Mouse (Mus musculus) midbrain, embryonic 14.5 days (tissue): Measurements from ENCODE around the gene Prrc2a. TPM values are rescaled to one million over a fixed set of nuclear protein-coding genes. Genes with fewer than 3 reads are reported as not detected.
A peak's percentile ranks its signal among the peaks of the same experiment; 100 is the strongest.

ENCODE experiments used
- ATAC-seq: fragments of 200-750 bp; cut with Nextera tagmentation; 2 replicates; pipeline ENCODE4 v1.8.0; 2017; ENCODE audit warnings: moderate number of reproducible peaks, moderate library complexity; ENCODE audit not compliant: low FRiP score, low TSS enrichment
- DNase-seq: peaks from one replicate; pipeline ENCODE4 v3.0.0-alpha.2; 2015
- H3K27ac ChIP-seq: fragments of 300-500 bp; sonication (generic); replicated peaks from 2 replicates; pipeline ENCODE4 v1.5.1; 2014; ENCODE audit warnings: mild to moderate bottlenecking, low read depth, low read length, moderate library complexity
- H3K27me3 ChIP-seq: fragments of 300-500 bp; sonication (generic); 2 replicates; pipeline ENCODE4 v1.6.1; 2014; ENCODE audit warnings: low read length, control low read depth, mixed read lengths; ENCODE audit not compliant: control insufficient read depth, insufficient read depth
- H3K36me3 ChIP-seq: fragments of 300-500 bp; sonication (generic); 2 replicates; pipeline ENCODE4 v1.6.1; 2014; ENCODE audit warnings: low read length, control low read depth; ENCODE audit not compliant: control insufficient read depth, insufficient read depth
- H3K4me1 ChIP-seq: fragments of 300-500 bp; sonication (generic); 2 replicates; pipeline ENCODE4 v1.6.1; 2014; ENCODE audit warnings: mild to moderate bottlenecking, antibody characterized with exemption, low read length, control low read depth; ENCODE audit not compliant: control insufficient read depth, insufficient read depth
- H3K4me2 ChIP-seq: fragments of 300-500 bp; sonication (generic); 2 replicates; pipeline ENCODE4 v1.6.1; 2014; ENCODE audit warnings: mild to moderate bottlenecking, low read length, moderate library complexity
- H3K4me3 ChIP-seq: fragments of 300-500 bp; sonication (generic); replicated peaks from 2 replicates; pipeline ENCODE4 v1.5.1; 2014; ENCODE audit warnings: low read depth, low read length
- H3K9ac ChIP-seq: fragments of 300-500 bp; sonication (generic); replicated peaks from 2 replicates; pipeline ENCODE4 v1.6.1; 2014; ENCODE audit warnings: mild to moderate bottlenecking, low read length, moderate library complexity
- H3K9me3 ChIP-seq: fragments of 300-500 bp; sonication (generic); 2 replicates; pipeline ENCODE4 v1.6.1; 2016; ENCODE audit warnings: low read length, control low read depth, mixed read lengths; ENCODE audit not compliant: control insufficient read depth
- WGBS: fragments of 180-500 bp; shearing (Covaris S2); extraction: QIAGEN DNeasy Blood & Tissue Kit; methylation state at CpG from one replicate; pipeline ENCODE4 v1.1.7; 2014; 5-methylcytosine and 5-hydroxymethylcytosine counted together
- polyA plus RNA-seq: library from polyadenylated mRNA; unstranded; fragments of >200 nt; fragmentation: Nextera tagmentation; extraction: Ambion mirVana; gene quantifications from 2 replicates; pipeline ENCODE4 v1.2.1, GENCODE M21; 2014

The Prrc2a gene
- polyA plus RNA-seq, 1 experiment from 2014 or later = 194 TPM

DNA sequence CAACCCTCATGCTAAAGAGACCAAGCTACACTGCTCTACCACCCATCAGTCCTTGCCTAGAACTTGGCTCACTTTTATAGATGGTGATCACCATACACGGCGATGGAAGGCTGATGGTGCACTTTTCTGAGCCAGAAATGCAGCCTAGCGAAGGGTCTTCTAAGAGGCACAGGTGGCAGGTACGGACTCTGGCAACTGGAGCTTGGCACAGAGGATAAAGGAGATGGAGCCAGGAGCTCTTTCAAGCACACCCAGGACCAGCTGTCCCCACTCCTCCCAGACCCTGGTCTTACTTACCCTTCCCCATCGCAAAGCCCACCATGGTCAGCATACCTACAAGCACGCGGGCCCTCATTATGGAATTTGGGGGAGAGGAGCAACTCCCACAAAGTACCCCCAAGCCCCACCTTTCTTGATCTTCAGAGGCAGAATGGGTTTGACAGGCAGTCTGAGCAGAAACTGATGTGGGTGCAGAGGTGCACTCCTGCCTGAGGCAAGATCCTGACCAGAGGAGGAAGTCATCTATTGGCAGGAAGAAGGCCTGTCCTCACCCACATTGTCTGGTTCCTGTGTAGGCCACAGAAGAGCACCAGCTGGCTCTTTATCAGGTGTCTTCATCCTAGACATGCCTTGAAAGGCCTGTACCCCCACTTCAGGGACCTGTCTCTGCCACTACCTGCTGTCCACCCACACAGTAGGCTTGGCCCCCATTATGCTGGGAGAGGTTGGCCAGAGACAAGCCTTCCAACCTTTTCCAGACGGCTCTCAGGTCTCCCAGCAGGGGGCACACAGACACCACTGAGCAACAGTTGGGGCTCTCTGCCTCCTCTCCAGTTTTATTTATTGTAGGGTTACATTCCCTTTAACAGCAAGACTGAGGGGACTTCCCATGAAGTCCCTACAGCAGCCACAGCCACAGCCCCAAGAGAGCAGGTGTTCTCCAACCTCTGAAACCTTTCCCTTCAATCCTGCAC lies 49.4 kb downstream of the Prrc2a start, which contains the start of gene Ly6g5b:
Gene Ly6g5b, minus strand, starts transcription at position 383 of the 974 bp plus-strand sequence.
- ATAC-seq (no peak), DNase-seq (peak; percentile 21)
- Histone ChIP-seq H3K9ac (no peak within 1 kb of the TSS), H3K4me2 (no peak within 1 kb of the TSS), H3K4me3 (no peak within 1 kb of the TSS), H3K4me1 (peaks cover 3% of the 10 kb centered on the region), H3K36me3 (peaks cover 58% of the 10 kb centered on the region), H3K9me3 (no peaks in the 10 kb centered on the region), H3K27me3 (no peaks in the 10 kb centered on the region), H3K27ac (no peak within 1 kb of the TSS)
- WGBS = 88% methylated on average over 8 of the region's 8 CpGs

DNA sequence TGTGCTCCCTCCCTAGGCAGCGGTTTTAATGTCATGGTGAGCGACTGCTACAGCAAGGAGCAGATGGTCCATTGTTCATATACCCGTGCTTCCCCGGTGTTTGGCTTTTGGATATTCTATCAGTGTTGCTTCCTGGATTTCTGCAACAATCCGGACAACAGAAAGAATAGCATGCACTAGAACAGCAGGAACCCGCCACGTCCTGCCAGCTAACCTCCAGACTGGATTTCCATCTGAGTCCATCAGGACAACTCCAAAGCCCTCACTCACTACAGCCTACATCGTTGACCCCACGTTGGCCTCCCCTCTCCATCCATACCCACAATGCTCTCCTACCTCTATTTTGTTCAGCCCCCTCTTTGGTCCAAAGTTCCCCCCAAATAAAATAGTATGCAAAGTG lies 52.9 kb downstream of the Prrc2a start:
- no peak for ATAC-seq

DNA sequence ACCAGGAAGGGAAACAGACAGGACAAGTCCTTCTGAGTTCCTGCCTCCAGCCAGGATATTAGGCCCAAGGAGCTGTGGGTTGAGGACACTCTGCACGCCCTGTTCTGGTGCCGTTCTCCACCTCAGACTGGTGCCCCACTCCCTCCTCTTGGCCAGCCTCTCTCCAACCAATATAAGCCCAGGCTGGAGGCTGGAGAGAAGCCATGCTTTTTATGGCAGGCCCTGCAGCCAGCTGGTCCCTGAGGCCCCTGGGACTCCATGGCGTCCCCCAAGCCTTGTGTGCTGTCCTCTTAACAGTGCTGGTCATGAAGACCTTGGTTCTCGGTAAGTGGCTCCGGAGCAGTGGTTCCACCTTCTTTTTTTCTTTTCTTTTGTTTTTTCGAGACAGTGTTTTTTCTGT lies 56.6 kb downstream of the Prrc2a start, which contains the start of gene Ly6g5c:
Gene Ly6g5c, plus strand, starts transcription at position 183 of the 400 bp plus-strand sequence.
- Histone ChIP-seq H3K9me3 (no peaks in the 10 kb centered on the region), H3K27ac (no peak within 1 kb of the TSS), H3K9ac (no peak within 1 kb of the TSS), H3K4me1 (0 out of 2 replicates have a peak, but pooled peaks cover 3% of the 10 kb centered on the region), H3K4me2 (no peak within 1 kb of the TSS), H3K27me3 (no peaks in the 10 kb centered on the region), H3K36me3 (peaks cover 19% of the 10 kb centered on the region), H3K4me3 (no peak within 1 kb of the TSS)
- 82% methylated on average over 6 of the region's 6 CpGs for WGBS
- DNase-seq (no peak), ATAC-seq (no peak)

More for the DNA sequence above, 52.9 kb downstream of the Prrc2a start:
- Histone ChIP-seq H3K4me1 (no peaks in the 10 kb centered on the region), H3K4me3 (no peak overlapping the region), H3K36me3 (peaks cover 30% of the 10 kb centered on the region), H3K27me3 (no peaks in the 10 kb centered on the region), H3K9ac (no peak overlapping the region), H3K27ac (no peak overlapping the region), H3K4me2 (no peak overlapping the region), H3K9me3 (no peaks in the 10 kb centered on the region)
- WGBS = 73% methylated on average over 9 of the region's 9 CpGs
- no peak for DNase-seq

DNA sequence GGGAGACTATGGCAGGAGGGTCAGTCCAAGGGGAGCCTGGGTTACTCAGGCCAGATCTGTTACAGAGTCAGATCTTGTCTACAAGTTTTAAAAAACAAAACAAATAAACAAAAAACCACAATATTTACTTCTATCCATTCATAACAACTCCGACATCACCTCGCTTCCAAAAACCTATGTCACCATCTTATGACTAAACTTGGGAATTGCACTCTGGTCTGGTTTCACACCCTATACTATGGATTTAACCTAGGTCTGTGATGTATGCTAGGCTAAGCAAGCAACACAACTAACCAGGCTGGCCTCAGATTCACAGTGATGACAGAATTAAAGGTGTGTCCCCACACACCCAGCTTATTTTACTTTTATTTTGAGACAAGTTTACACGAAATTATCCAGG lies 58.2 kb downstream of the Prrc2a start:
- no peaks in the 10 kb centered on the region for H3K27me3 ChIP-seq
- DNase-seq = peak; percentile 39
- no peak overlapping the region for H3K4me3 ChIP-seq
- no peak for ATAC-seq
- peaks cover 34% of the 10 kb centered on the region for H3K36me3 ChIP-seq
- 0 out of 2 replicates have a peak, but pooled peaks cover 3% of the 10 kb centered on the region for H3K4me1 ChIP-seq
- no peak overlapping the region for H3K27ac ChIP-seq
- H3K9me3 ChIP-seq = no peaks in the 10 kb centered on the region
- H3K9ac ChIP-seq = no peak overlapping the region
- WGBS = 66% methylated on average over 3 of the region's 3 CpGs
- H3K4me2 ChIP-seq = peak overlapping the region; percentile 28

DNA sequence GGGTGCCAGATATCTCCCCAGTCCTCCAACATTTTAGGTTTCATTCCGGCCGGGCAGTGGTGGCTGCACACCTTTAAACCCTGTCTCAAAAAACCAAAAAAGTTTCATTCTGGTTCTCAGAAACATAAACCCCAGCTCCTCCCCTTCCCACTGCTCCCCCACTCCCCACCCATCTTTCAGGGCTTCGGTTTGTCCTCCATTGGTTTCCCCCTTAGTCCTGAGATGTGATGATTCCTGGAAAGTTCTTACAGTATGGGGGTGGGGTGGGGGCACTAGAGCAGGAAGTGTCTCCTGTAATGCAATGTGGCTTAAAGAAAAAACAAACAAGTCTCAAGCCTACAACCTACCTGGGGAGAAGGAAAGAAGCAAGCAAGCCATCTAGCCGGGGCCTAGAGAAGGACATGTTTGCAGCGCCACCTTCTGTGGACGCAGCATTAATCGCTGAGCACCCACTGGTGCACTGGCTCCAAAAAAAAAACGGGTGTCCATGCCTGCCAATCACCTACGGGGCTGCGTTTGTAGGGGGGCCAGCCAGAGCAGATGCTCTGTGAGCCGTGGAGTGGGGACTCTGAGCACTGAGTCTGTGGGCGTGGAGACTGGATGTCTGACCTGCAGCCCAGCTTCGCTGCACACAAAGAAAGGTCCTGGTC lies 58.8 kb downstream of the Prrc2a start:
- Histone ChIP-seq H3K27ac (no peak overlapping the region), H3K36me3 (peaks cover 41% of the 10 kb centered on the region), H3K4me2 (peak overlapping the region; percentile 28), H3K9ac (peak overlapping the region; percentile 39; the same call in 1 of the 2 replicates), H3K27me3 (no peaks in the 10 kb centered on the region), H3K9me3 (no peaks in the 10 kb centered on the region), H3K4me3 (no peak overlapping the region), H3K4me1 (0 out of 2 replicates have a peak, but pooled peaks cover 3% of the 10 kb centered on the region)
- ATAC-seq (no peak), DNase-seq (peak; percentile 70)
- WGBS = 18% methylated on average over 13 of the region's 13 CpGs

DNA sequence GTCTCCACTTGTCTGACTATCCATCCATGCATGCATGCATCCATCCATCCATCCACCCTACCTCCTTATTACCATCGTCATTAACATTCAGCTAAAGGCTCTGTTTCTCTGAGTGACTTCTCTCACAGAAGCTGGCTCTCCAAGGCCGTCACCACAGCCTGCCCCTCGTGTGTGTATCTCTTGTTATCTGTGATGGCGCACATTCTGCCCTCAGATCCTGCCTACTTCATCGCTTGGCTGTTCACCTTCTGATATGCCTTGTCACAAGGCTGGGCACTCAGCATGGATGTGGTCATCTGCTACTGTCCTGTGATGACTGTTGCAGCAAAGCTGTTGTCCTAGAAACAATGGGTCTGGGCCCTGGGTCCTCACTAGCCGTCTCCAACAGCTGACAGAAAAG lies 59.9 kb downstream of the Prrc2a start:
- H3K27ac ChIP-seq = no peak overlapping the region
- 71% methylated on average over 6 of the region's 6 CpGs for WGBS
- DNase-seq = no peak
- no peaks in the 10 kb centered on the region for H3K27me3 ChIP-seq
- H3K4me2 ChIP-seq = no peak overlapping the region
- no peak for ATAC-seq
- no peak overlapping the region for H3K4me3 ChIP-seq
- H3K9me3 ChIP-seq = no peaks in the 10 kb centered on the region
- H3K36me3 ChIP-seq = peaks cover 52% of the 10 kb centered on the region
- H3K9ac ChIP-seq = no peak overlapping the region
- 0 out of 2 replicates have a peak, but pooled peaks cover 3% of the 10 kb centered on the region for H3K4me1 ChIP-seq

DNA sequence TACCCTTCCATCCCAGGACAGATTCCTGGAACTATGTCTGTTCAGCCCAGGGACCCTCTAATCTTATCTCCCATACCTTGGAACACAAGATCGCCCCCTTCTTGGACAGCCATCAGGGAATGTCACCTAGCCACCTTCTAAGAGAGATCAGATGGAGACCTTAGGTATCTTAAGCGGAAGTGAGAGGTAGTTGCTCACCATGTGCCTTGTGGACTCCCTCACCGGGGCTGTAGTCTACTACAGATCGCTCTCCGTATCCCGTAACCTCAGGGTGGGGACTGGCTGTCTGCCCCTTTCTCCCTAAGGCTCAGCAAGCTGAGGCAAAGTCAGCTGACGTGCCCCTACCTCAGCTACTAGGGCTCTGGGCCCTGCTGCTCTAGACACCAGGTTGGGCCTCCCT lies 60.6 kb downstream of the Prrc2a start:
- Histone ChIP-seq H3K36me3 (peaks cover 59% of the 10 kb centered on the region), H3K4me3 (no peak overlapping the region), H3K27me3 (no peaks in the 10 kb centered on the region), H3K27ac (no peak overlapping the region), H3K4me1 (0 out of 2 replicates have a peak, but pooled peaks cover 3% of the 10 kb centered on the region), H3K9ac (no peak overlapping the region), H3K9me3 (no peaks in the 10 kb centered on the region), H3K4me2 (no peak overlapping the region)
- 93% methylated on average over 7 of the region's 7 CpGs for WGBS
- DNase-seq (no peak), ATAC-seq (no peak)

DNA sequence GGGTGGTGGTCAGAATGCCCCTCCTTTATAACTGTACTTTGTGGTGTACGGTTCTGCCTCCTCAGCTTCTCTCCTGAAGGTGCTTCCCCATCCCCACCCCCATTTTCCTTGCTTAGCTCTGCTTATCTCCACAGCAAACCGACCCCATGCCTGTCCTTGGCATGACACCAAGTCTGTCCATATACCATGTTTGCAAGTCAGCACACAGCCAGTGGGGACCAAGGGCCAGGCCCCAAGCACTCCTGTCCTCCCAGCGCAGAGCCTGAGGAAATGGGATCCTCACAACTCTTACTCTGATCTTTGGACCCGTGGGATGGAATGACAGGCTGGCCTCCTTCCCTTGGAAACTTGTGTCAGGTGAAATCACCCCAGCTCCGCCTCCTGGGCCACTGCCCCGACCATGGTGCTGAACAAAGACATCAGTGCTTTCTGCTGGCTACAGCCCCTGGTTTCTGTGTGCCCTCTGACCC lies 61.4 kb downstream of the Prrc2a start:
- H3K4me1 ChIP-seq = 0 out of 2 replicates have a peak, but pooled peaks cover 3% of the 10 kb centered on the region
- H3K4me3 ChIP-seq = no peak overlapping the region
- DNase-seq = no peak
- H3K27me3 ChIP-seq = no peaks in the 10 kb centered on the region
- no peak overlapping the region for H3K4me2 ChIP-seq
- no peak overlapping the region for H3K27ac ChIP-seq
- no peak overlapping the region for H3K9ac ChIP-seq
- no peaks in the 10 kb centered on the region for H3K9me3 ChIP-seq
- peaks cover 67% of the 10 kb centered on the region for H3K36me3 ChIP-seq
- WGBS = 70% methylated on average over 6 of the region's 6 CpGs
- ATAC-seq = no peak
